Mouse (Mus musculus) liver, embryonic 16.5 days (tissue): ENCODE data around the gene Cdh23. TPM values are rescaled to one million over a fixed set of nuclear protein-coding genes. Genes with fewer than 3 reads are reported as not detected.

Source experiments
- ATAC-seq: fragments of 200-750 bp; cut with Nextera tagmentation; 2 replicates; pipeline ENCODE4 v1.8.0; 2017; ENCODE audit warnings: low read depth, mild to moderate bottlenecking, moderate number of reproducible peaks, moderate library complexity
- H3K27ac ChIP-seq: fragments of 300-500 bp; sonication (generic); 2 replicates; pipeline ENCODE4 v1.5.1; 2014; ENCODE audit warnings: mild to moderate bottlenecking, low read length
- H3K27me3 ChIP-seq: fragments of 300-500 bp; sonication (generic); 2 replicates; pipeline ENCODE4 v1.6.1; 2014; ENCODE audit warnings: low read depth, low read length, mixed read lengths; ENCODE audit not compliant: control insufficient read depth, insufficient read depth
- H3K36me3 ChIP-seq: fragments of 300-500 bp; sonication (generic); 2 replicates; pipeline ENCODE4 v1.6.1; 2014; ENCODE audit warnings: mild to moderate bottlenecking; ENCODE audit not compliant: control insufficient read depth, insufficient read depth
- H3K4me1 ChIP-seq: fragments of 300-500 bp; sonication (generic); 2 replicates; pipeline ENCODE4 v1.6.1; 2014; ENCODE audit warnings: low read depth, low read length, mixed read lengths; ENCODE audit not compliant: control insufficient read depth
- H3K4me2 ChIP-seq: fragments of 300-500 bp; sonication (generic); 2 replicates; pipeline ENCODE4 v1.6.1; 2014; ENCODE audit warnings: low read depth, low read length, mixed read lengths
- H3K4me3 ChIP-seq: fragments of 300-500 bp; sonication (generic); 2 replicates; pipeline ENCODE4 v1.5.1; 2014; ENCODE audit warnings: low read depth, mild to moderate bottlenecking, low read length
- H3K9ac ChIP-seq: fragments of 300-500 bp; sonication (generic); 2 replicates; pipeline ENCODE4 v1.6.1; 2014; ENCODE audit warnings: low read depth, low read length
- H3K9me3 ChIP-seq: fragments of 300-500 bp; sonication (generic); replicated peaks from 2 replicates; pipeline ENCODE4 v1.6.1; 2016; ENCODE audit warnings: low read length; ENCODE audit not compliant: control insufficient read depth
- WGBS: fragments of 180-500 bp; shearing (Covaris S2); extraction: QIAGEN DNeasy Blood & Tissue Kit; methylation state at CpG from one replicate; pipeline ENCODE4 v1.1.7; 2014; ENCODE audit not compliant: insufficient replicate concordance; 5-methylcytosine and 5-hydroxymethylcytosine counted together
- polyA plus RNA-seq: library from polyadenylated mRNA; unstranded; fragments of >200 nt; fragmentation: Nextera tagmentation; extraction: Ambion mirVana; gene quantifications from 2 replicates; pipeline ENCODE4 v1.2.1, GENCODE M21; 2015

The Cdh23 gene
- polyA plus RNA-seq, 1 experiment from 2014 or later, result 0.65 TPM

- no peaks in the 10 kb centered on the region; the same call in none of the 2 replicates for H3K4me1 ChIP-seq
- no peak overlapping the region for H3K27ac ChIP-seq
- no peaks in the 10 kb centered on the region for H3K27me3 ChIP-seq
- 70% methylated on average over 11 of the region's 11 CpGs for WGBS
- no peak overlapping the region for H3K4me3 ChIP-seq
- no peaks in the 10 kb centered on the region for H3K36me3 ChIP-seq
- no peak for ATAC-seq
- H3K9ac ChIP-seq, result no peak overlapping the region
- no peak overlapping the region for H3K4me2 ChIP-seq
- H3K9me3 ChIP-seq, result no peaks in the 10 kb centered on the region
Measured at GRCm38 (mm10) chr10:60737169-60737728, 41.0 kb upstream of the Cdh23 start.

- no peaks in the 10 kb centered on the region for H3K36me3 ChIP-seq
- H3K4me2 ChIP-seq, result no peak overlapping the region
- H3K4me3 ChIP-seq, result no peak overlapping the region
- 80% methylated on average over 1 of the region's 1 CpGs for WGBS
- no peak overlapping the region for H3K9ac ChIP-seq
- no peaks in the 10 kb centered on the region for H3K27me3 ChIP-seq
- no peaks in the 10 kb centered on the region; the same call in none of the 2 replicates for H3K4me1 ChIP-seq
- H3K9me3 ChIP-seq, result no peaks in the 10 kb centered on the region
- H3K27ac ChIP-seq, result no peak overlapping the region
- no peak for ATAC-seq
Measured at GRCm38 (mm10) chr10:60735737-60736136, 39.4 kb upstream of the Cdh23 start.

GRCm38 (mm10) chr10:60733471-60733870, 37.2 kb upstream of the Cdh23 start:
- Histone ChIP-seq H3K4me3 (no peak overlapping the region), H3K9ac (no peak overlapping the region), H3K27ac (no peak overlapping the region), H3K9me3 (no peaks in the 10 kb centered on the region), H3K27me3 (no peaks in the 10 kb centered on the region), H3K4me1 (no peaks in the 10 kb centered on the region), H3K4me2 (no peak overlapping the region), H3K36me3 (no peaks in the 10 kb centered on the region)
- 61% methylated on average over 8 of the region's 8 CpGs for WGBS
- peak; percentile 13; the same call in 1 of the 2 replicates for ATAC-seq

GRCm38 (mm10) chr10:60732397-60732861, 36.1 kb upstream of the Cdh23 start:
- Histone ChIP-seq H3K4me1 (no peaks in the 10 kb centered on the region), H3K36me3 (no peaks in the 10 kb centered on the region), H3K4me2 (no peak overlapping the region), H3K27ac (no peak overlapping the region), H3K9ac (no peak overlapping the region), H3K4me3 (no peak overlapping the region), H3K27me3 (no peaks in the 10 kb centered on the region), H3K9me3 (no peaks in the 10 kb centered on the region)
- ATAC-seq, result no peak
- WGBS, result 51% methylated on average over 2 of the region's 2 CpGs

GRCm38 (mm10) chr10:60731742-60732141, 35.5 kb upstream of the Cdh23 start:
- Histone ChIP-seq H3K9ac (no peak overlapping the region), H3K4me1 (no peaks in the 10 kb centered on the region), H3K27me3 (no peaks in the 10 kb centered on the region), H3K4me2 (no peak overlapping the region), H3K4me3 (no peak overlapping the region), H3K9me3 (no peaks in the 10 kb centered on the region), H3K27ac (no peak overlapping the region), H3K36me3 (no peaks in the 10 kb centered on the region)
- ATAC-seq, result no peak
- WGBS, result 46% methylated on average over 5 of the region's 5 CpGs

GRCm38 (mm10) chr10:60727301-60727700, 31.0 kb upstream of the Cdh23 start:
- ATAC-seq, result no peak
- H3K4me2 ChIP-seq, result no peak overlapping the region
- 49% methylated on average over 5 of the region's 5 CpGs for WGBS

GRCm38 (mm10) chr10:60726896-60727295, 30.6 kb upstream of the Cdh23 start:
- H3K9me3 ChIP-seq, result no peaks in the 10 kb centered on the region
- ATAC-seq, result no peak
- no peak overlapping the region for H3K27ac ChIP-seq
- H3K4me1 ChIP-seq, result no peaks in the 10 kb centered on the region
- no peak overlapping the region for H3K4me3 ChIP-seq
- H3K9ac ChIP-seq, result no peak overlapping the region
- no peaks in the 10 kb centered on the region for H3K27me3 ChIP-seq
- no peak overlapping the region for H3K4me2 ChIP-seq
- no peaks in the 10 kb centered on the region for H3K36me3 ChIP-seq
- 64% methylated on average over 3 of the region's 3 CpGs for WGBS

More at GRCm38 (mm10) chr10:60727301-60727700, 31.0 kb upstream of the Cdh23 start:
- H3K27ac ChIP-seq, result no peak overlapping the region
- no peak overlapping the region for H3K9ac ChIP-seq
- no peak overlapping the region for H3K4me3 ChIP-seq
- no peaks in the 10 kb centered on the region for H3K9me3 ChIP-seq
- H3K27me3 ChIP-seq, result no peaks in the 10 kb centered on the region
- H3K36me3 ChIP-seq, result no peaks in the 10 kb centered on the region
- H3K4me1 ChIP-seq, result no peaks in the 10 kb centered on the region

GRCm38 (mm10) chr10:60724496-60724895, 28.2 kb upstream of the Cdh23 start:
- no peaks in the 10 kb centered on the region for H3K9me3 ChIP-seq
- H3K36me3 ChIP-seq, result no peaks in the 10 kb centered on the region
- no peak overlapping the region for H3K4me2 ChIP-seq
- WGBS, result 63% methylated on average over 6 of the region's 6 CpGs
- H3K27ac ChIP-seq, result no peak overlapping the region
- no peak overlapping the region for H3K4me3 ChIP-seq
- no peak for ATAC-seq
- H3K4me1 ChIP-seq, result no peaks in the 10 kb centered on the region
- H3K27me3 ChIP-seq, result no peaks in the 10 kb centered on the region
- no peak overlapping the region for H3K9ac ChIP-seq

- no peaks in the 10 kb centered on the region for H3K4me1 ChIP-seq
- no peak overlapping the region for H3K9ac ChIP-seq
- 30% methylated on average over 1 of the region's 1 CpGs for WGBS
- no peak overlapping the region for H3K27ac ChIP-seq
- no peaks in the 10 kb centered on the region for H3K27me3 ChIP-seq
- ATAC-seq, result no peak
- H3K36me3 ChIP-seq, result no peaks in the 10 kb centered on the region
- H3K4me3 ChIP-seq, result no peak overlapping the region
- no peak overlapping the region for H3K4me2 ChIP-seq
- no peaks in the 10 kb centered on the region for H3K9me3 ChIP-seq
Measured at GRCm38 (mm10) chr10:60723345-60723744, 27.1 kb upstream of the Cdh23 start.
